ENCODE assay signal across 8 mouse cellular contexts in the genomic region with DNA sequence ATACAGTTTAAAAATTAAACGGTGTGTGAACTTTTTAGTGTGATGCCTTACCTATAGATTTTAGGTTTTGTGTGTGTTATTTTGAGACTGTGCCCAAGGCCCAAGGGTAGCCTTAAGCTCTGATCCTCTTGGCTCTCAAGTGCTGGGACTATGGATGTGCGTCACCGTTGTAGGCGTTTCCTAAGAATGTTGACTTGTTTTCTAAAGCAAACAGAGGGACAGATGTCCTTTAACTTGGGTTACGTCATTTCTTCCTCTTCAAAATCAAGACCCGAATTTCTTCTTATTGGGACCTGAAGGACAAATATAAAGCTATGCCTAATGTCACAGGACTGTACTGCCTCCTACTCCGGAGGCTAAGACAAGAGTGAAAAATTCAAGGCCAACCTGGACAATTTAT. TPM values are rescaled to one million over a fixed set of nuclear protein-coding genes. Genes with fewer than 3 reads are reported as not detected.
DNase-seq lines count a peak whose midpoint lies in the region; ATAC-seq and TF ChIP-seq lines count a peak whose summit lies in the region.

Aars (plus strand) TSS at position 229 of the 400 bp plus-strand sequence.

- H3K27ac ChIP-seq in kidney, embryonic 15.5 days, result peak within 1 kb of the TSS; percentile 90
- H3K27ac ChIP-seq in gastrocnemius, adult 2 months, result peak within 1 kb of the TSS; percentile 99
- peak within 1 kb of the TSS; percentile 93 for H3K27ac ChIP-seq in hindbrain, postnatal 0 days
- H3K27ac ChIP-seq in macrophage, result peak within 1 kb of the TSS; percentile 84

- H3K36me3 ChIP-seq in kidney, embryonic 15.5 days, result peaks cover 17% of the 10 kb centered on the region
- peaks cover 16% of the 10 kb centered on the region for H3K36me3 ChIP-seq in hindbrain, postnatal 0 days (ENCODE audit: insufficient read depth, low read length)
- peaks cover 16% of the 10 kb centered on the region for H3K36me3 ChIP-seq in macrophage (ENCODE audit: inconsistent target)

- H3K9ac ChIP-seq in kidney, embryonic 15.5 days, result peak within 1 kb of the TSS; percentile 71
- peak within 1 kb of the TSS; percentile 91 for H3K9ac ChIP-seq in hindbrain, postnatal 0 days (replicated peaks; ENCODE audit: low read length)

- H3K4me1 ChIP-seq in kidney, embryonic 15.5 days, result peaks cover 25% of the 10 kb centered on the region
- no peaks in the 10 kb centered on the region; the same call in 1 of the 2 replicates for H3K4me1 ChIP-seq in hindbrain, postnatal 0 days (ENCODE audit: insufficient read depth, low read length)

- ATAC-seq in kidney, embryonic 15.5 days (replicated peaks; ENCODE audit: low FRiP score), result no peak
- no peak for ATAC-seq in hindbrain, postnatal 0 days
- no peak for ATAC-seq in cerebellum, adult (ENCODE audit: insufficient number of reproducible peaks, low FRiP score, low TSS enrichment)

- peak within 1 kb of the TSS; percentile 65 for H3K4me2 ChIP-seq in kidney, embryonic 15.5 days
- peak within 1 kb of the TSS; percentile 69 for H3K4me2 ChIP-seq in hindbrain, postnatal 0 days (ENCODE audit: low read depth, low read length)

- no peaks in the 10 kb centered on the region for H3K9me3 ChIP-seq in kidney, embryonic 15.5 days (replicated peaks)
- no peaks in the 10 kb centered on the region for H3K9me3 ChIP-seq in hindbrain, postnatal 0 days (ENCODE audit: low read length)

- peak within 1 kb of the TSS; percentile 81 for H3K4me3 ChIP-seq in kidney, embryonic 15.5 days (replicated peaks)
- H3K4me3 ChIP-seq in gastrocnemius, adult 2 months, result peak within 1 kb of the TSS; percentile 80
- peak within 1 kb of the TSS; percentile 85 for H3K4me3 ChIP-seq in hindbrain, postnatal 0 days (ENCODE audit: low read length)
- peak within 1 kb of the TSS; percentile 89 for H3K4me3 ChIP-seq in macrophage (ENCODE audit: inconsistent target)

- TF ChIP-seq CTCF in gastrocnemius, adult 2 months (IDR thresholded peaks at IDR 0.05), result no peak
- TF ChIP-seq CTCF in hindbrain, postnatal 0 days (IDR thresholded peaks at IDR 0.05; ENCODE audit: low read depth), result no peak

- peaks cover 31% of the 10 kb centered on the region for H3K79me2 ChIP-seq in macrophage (ENCODE audit: inconsistent target)

- intact Hi-C loops in gastrocnemius, adult 2 months (cut with DNase I), result no loop called here

- 0 out of 2 replicates have a peak, but pooled peaks cover 11% of the 10 kb centered on the region for H3K27me3 ChIP-seq in kidney, embryonic 15.5 days
- H3K27me3 ChIP-seq in hindbrain, postnatal 0 days (ENCODE audit: insufficient read depth, low read length), result no peaks in the 10 kb centered on the region

- WGBS in kidney, embryonic 15.5 days, result 94% methylated on average over 7 of the region's 7 CpGs
- 97% methylated on average over 7 of the region's 7 CpGs for WGBS in hindbrain, postnatal 0 days
- WGBS in macrophage (ENCODE audit: missing documents), result 97% methylated on average over 7 of the region's 7 CpGs

- no peak for DNase-seq in kidney, adult 9 months
- DNase-seq in adrenal gland, adult 8-10 months, result no peak
- no peak for DNase-seq in gastrocnemius, adult 2 months
- DNase-seq in hindbrain, postnatal 0 days (ENCODE audit: low spot score), result no peak
- no peak for DNase-seq in cerebellum, adult 8-10 months

RNA-seq across cellular contexts. Expression of gene Aars, which starts in this region (rescaled TPM):
- 60.8 and 61.4 TPM in 2 replicates for polyA plus RNA-seq in kidney, embryonic 15.5 days (2015; fragmentation: Nextera tagmentation; extraction: Ambion mirVana)
- total RNA-seq in adrenal gland, adult 8-10 months (2022), result 100 to 1,000 TPM in 3 of 4 experiments, 10 to 100 TPM in 1; 97.1 to 142 (median 126) TPM
- total RNA-seq in gastrocnemius, adult 2 months (2021), result 10 to 100 TPM; 50.5 to 54.2 TPM
- 97.9 and 99.5 TPM in 2 replicates for total RNA-seq in hindbrain, postnatal 0 days (2014; rRNA removed)
- polyA plus RNA-seq in hindbrain, postnatal 0 days (2015; fragmentation: Nextera tagmentation; extraction: Ambion mirVana), result 74.3 and 82.2 TPM in 2 replicates
- 100 to 1,000 TPM in 9 of 26 experiments, 10 to 100 TPM in 17; 16.2 to 132 (median 58.6) TPM for total RNA-seq in macrophage (2018; cell fraction: chromatin; rRNA removed)
- total RNA-seq in macrophage (2018; cell fraction: cytosol; rRNA removed), result 100 to 1,000 TPM in 10 of 26 experiments, 10 to 100 TPM in 16; 28.2 to 129 (median 68.6) TPM
- total RNA-seq in macrophage (2018; cell fraction: nucleus; rRNA removed), result 100 to 1,000 TPM in 12 of 26 experiments, 10 to 100 TPM in 14; 21.4 to 164 (median 69.5) TPM
- polyA plus RNA-seq in macrophage (2018), result 31.7 to 55.1 TPM (median 47.7 TPM) in 3 replicates
